Mouse (Mus musculus): ENCODE data around the gene Pip5k1c.

Pip5k1c gene

DNA sequence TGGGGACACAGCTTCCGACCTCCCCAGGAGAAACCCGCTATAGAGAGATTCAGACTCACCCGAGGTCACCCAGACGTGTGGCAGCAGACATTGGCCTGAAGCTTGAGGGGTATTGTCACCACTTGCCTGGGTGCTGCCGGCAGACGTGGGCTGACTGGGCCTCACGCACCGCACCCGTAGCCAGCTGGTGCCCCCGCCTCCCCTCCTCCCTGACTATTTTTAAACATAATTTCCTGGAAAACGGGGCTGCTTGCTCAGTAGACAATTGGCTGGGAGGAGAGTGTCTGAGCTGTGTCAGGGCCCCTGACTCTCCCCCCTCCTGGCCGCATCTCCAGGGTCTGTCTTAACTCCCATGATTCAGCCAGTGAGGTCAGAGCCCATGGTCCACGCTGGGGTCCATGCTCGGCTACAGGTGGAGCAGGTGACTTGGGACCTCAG, 10.0 kb downstream of the Pip5k1c start:
- no peak for DNase-seq (ENCODE audit: low spot score)

DNA sequence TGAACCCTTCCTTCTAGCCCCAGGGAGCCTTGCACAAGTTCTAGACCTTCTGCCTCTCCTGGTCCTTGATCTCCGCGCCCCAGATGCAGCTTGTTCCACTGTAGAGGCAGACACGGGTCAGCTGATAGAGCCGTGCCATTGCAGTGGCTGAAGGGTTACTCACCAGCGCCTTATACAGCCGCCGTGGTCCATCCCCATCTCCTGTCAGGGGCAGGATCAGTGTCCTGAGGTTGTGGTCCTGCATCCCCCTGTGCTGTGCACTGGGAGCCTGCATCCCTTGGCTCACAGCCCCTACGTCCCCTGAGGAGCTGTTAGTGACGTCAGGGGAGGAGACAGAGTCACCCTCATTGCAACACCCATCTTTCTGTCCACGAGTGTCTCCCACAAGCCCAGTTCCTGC, 10.5 kb downstream of the Pip5k1c start:
- no peak for DNase-seq (ENCODE audit: low spot score)

DNA sequence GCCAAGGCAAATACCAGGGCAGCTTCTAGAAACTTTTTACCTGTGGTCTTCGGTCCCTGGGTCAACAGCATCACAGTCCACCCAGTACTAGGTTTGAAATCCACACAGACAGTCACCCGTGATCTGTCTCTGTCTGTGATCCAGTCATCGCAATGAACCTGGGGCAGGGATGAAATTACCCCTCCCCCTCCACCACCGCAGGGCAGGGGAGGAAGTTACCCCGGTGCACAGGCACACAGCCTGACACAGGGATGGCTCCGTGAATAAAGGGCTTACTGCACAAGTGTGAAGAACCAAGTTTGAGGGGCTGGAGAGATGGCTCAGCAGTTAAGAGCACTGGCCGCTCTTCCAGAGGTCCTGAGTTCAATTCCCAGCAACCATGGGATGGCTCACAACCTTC, 11.0 kb downstream of the Pip5k1c start:
- DNase-seq (ENCODE audit: low spot score): no peak

DNA sequence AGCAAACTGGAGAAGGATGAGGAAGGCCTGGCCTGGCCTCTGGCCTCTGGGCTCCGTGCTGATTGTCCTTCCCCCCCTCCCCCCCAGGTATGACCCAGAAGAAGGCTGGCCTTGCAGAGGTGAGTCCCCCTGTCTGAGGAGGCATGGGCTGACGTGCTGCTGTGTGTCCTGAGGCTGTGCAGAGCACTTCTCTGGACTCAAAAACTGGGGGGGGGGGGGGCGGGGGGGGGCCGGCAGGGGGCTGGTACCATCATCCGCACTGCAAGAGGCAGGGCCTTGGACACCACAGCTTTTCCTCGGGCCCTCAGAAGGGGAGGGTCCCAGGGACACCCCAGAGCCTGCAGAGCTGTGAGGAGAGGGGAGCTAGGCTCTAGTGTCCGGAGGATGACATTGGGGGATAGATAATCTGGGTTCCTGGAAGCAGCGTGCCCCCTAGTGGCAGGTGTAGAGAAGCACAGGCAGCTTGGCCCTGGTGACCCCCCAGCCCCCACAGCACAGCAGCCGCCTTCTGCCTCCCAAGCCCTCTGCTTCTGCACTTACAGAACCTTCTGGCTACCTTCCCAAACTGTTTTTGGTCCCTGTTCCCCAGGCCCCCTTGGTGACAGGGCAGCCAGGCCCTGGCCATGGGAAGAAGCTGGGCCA, 12.0 kb downstream of the Pip5k1c start:
- no peak for DNase-seq (ENCODE audit: low spot score)

DNA sequence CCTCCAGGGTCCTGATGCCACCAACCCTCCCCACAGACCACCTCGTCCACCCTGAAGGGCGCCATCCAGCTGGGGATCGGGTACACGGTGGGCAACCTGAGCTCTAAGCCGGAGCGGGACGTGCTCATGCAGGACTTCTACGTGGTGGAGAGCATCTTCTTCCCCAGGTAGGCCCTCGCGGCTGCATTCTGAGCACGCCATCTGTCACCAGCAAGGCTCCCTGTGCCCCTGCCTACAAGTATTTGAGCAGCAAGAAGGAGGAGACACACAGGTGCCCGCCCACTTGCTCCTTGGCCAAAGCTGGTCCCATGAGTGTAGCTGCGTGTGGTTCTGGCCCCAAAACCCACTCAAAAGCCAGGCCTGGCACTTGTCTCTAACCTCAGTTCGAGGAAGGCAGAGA, 12.9 kb downstream of the Pip5k1c start:
- no peak for DNase-seq (ENCODE audit: low spot score)

DNA sequence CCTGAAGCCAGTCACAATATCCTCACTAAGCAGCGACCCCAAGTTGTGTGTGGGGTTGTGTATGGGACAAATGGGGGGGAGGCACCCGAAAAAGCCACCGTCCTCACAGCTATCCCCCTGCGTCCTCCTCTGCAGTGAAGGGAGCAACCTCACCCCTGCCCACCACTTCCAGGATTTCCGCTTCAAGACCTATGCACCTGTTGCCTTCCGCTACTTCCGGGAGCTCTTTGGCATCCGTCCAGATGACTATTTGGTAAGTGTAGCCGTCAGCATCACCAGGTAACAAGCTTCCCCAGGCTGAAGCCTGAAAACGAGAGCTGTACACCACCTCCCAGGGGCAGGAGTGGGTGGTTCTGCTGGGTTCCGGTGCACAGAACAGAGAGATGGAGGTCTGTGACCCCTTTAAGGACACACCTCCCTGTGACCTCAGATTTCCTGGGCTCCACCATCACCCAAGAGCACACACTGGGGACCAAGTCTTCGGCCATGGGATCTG, 13.5 kb downstream of the Pip5k1c start:
- DNase-seq (ENCODE audit: low spot score): no peak

DNA sequence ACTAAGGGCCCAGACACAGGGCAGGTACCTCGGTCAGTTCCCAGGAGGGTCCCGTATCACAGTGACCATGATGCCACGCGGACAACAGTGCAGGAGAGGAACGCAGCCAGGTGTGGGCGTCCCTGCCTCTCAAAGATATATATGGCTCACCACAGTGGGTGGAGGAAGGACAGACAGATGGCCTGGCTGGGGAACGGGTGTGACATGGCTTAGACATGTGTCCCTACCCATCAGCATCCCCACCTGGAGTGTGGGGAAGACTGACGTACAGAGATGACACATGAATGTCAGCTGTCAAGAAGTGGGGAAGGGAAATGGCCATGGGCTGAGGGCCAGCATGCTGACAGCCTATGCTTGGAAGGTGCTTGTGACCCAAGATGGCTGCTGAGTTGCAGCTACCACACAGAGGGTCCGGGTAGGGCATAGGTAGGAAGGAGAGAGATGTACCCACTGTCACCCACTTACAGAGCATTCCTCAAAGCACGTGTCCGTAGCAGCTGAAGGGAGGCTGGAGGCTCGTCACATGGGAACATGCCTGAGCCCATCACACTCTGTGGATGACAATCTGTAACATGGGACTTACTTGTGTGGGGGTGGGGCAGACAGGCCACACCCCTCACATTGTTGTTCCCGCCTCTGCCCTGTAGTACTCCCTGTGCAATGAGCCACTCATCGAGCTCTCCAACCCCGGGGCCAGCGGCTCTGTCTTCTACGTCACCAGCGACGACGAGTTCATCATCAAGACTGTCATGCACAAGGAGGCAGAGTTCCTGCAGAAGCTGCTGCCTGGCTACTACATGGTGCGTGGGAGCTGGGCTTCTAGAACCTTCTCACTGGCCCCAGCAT, 14.3 kb downstream of the Pip5k1c start:
- DNase-seq (ENCODE audit: low spot score): no peak

DNA sequence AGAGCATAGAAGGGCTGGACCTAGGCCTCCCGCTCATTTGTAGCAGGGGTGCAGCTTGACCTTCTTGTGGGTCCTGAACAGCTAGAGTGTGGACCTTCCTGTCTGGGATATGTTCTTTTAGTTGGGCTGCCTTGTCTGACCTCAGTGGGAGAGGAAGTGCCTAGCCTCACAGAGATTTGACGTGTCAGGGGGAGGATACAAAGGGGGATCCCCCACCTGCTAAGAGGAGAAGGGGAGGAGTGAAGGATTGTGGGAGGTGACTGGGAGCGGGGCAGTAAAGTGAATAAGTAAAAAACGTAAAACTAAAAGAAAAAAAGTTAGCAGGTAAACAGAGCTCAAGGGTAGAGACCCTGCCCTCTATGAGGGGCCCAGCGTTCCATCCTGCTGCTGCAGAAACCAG, 16.8 kb downstream of the Pip5k1c start:
- DNase-seq (ENCODE audit: low spot score): no peak

DNA sequence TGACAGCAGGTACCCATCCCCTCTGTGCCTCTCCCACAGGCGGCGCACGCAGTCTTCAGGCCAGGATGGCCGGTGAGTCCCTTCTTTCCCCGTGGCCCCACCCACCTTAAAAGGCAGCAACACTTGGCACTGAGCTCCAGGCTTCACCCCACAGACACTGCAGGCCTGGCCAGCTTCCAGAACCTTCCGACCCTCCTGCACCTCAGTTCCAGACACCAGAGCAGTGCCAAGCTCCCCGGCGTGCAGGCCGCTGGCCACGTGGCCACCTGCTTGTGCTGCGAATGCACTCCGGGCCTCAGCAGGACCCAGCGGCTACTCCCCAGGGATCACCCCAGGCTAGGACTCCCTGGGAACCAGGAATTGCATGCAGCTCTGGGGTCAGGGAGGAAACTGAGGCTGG, 20.8 kb downstream of the Pip5k1c start:
- no peak for DNase-seq (ENCODE audit: low spot score)

DNA sequence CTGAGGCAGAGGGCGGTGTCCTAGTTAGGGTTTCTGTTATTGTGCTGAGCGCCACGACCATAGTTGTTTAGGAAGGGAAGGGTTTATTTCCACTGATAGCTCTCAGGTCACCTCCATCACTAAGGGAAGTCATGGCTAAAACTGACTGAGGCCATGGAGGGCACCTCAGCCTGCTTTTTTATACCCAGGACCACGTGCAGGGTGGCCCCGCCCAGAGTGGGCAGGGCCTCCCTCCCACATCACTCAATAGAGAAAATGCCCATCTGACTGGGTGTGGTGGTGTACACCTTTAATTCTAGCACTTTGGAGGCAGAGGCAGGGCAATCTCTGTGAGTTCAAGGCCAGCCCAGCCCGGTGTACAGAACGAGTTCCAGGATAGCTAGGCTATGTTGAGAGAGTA, 21.4 kb downstream of the Pip5k1c start:
- DNase-seq (ENCODE audit: low spot score): no peak

DNA sequence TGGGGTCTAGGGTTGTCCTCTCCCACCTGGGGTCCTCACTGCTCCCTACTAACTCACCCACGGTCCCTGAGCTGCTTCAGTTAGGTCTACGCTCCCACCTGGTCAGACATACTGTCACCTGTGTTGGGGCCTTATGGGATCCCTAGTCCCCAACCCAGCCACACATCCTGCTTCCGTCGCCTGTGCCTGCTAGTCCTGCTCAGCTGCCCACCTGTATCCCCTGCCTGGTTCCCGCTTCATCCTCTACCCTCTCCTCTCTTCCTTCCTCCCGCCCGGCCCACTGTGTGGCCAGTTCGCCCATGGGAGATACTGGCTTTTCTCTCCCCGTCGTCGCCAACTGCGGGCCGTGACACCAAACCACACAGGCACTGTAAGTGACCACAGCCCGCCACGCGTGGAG, 22.8 kb downstream of the Pip5k1c start:
- no peak for DNase-seq (ENCODE audit: low spot score)

DNA sequence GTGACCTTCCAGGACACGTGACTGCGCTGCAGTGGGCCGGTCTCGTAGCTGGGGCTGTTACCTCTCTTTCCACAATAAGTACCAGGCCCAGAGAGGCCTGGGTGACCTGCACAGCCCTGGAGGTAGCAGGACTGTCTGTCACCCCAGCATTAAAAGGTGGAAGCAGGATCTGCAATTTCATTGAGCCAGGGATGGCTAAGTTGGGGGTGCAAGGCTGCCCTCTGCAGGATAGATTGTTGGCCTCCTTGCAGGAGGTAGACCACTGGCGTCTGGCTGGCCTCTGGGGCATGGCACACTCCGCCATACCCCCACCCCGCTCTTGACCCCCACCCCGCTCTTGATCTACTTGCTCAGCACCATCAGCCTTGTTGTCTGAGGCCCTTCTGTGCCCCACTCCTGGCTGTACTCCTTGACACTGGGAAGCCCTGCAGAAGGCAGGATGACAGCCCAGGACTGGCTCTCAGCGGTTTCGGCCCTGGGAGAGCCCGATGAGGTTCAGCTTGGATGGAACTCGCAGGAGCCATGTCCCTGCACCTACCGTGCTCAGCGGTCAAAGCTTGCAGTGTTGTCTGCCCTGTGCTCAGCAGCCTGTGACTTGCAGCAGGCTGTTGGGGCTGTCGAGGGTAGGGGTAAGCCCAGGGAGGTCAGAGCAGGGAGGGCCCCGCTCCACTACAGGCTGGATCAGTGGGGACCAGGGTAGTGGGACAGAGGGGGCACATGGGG, 23.7 kb downstream of the Pip5k1c start:
- DNase-seq (ENCODE audit: low spot score): no peak

DNA sequence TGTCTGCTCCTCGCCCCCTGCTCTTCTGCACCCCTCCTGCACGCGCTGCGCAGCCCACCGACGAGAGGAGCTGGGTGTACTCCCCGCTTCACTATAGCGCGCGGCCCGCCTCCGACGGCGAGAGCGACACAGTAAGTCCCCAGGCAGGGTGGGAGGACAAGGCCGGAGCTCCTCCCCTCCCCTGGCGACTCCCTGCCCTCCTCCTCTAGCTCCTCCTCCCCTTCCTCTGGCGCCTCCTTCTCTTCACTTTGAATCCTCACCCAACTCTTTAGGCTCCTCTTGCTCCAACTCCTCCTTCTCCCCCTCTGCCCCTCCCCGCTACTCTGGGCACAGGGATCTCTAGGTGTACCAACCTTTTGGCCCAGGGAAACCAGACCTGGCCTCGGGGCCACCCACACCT, 24.5 kb downstream of the Pip5k1c start:
- no peak for DNase-seq (ENCODE audit: low spot score)

DNA sequence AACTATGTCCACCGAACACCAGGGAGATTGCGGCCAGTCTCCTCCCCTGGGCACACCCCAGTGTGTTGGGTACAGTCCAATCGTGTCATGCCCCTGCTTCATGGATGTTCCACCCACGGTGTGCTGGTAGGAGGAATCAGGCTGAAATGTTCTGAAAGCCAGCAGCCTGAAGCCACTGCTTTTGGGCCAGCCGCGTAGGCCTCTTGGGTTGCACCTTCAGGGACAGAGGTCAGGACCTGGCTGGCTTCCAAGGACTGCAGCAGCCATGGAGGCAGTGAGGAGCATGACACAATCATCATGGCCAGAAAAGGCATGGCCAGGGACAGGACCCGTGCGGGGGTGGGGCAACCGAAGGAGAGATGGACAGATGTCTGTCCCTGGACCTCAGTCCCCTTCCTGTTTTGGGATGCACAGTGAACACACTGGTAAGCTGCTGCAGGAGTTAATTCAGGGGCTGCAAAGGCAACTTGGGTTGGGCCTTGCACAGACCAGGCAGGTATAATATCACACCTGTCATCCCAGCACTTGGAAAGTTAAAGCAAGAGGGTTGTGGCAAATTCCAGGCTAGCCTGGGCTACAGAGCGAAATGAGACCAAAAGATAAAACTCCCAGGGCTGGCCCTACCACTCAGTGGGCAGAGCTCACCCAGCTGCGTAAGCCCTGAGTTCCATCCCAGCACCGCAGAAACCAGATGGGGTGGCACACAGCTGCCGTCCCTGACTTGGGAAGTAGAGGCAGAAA, 26.0 kb downstream of the Pip5k1c start:
- DNase-seq (ENCODE audit: low spot score): no peak

DNA sequence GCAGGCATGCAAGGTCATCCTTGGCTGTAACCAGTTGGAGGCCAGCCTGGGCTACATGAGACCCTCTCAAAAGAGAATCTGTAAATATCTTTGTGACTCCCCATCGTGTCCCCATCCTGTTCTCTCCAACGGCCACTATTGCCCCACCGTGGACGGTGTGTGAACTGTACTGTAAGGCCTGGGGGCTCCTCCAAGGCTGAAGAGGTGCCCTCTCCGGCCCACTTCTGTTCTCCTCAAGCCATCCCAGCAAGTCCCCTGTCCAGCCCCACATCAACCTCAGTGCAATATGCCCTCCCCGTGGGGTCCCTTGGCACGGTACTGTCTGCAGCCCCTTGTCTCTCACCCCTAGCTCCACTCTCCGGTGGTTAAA, 26.6 kb downstream of the Pip5k1c start:
- no peak for DNase-seq (ENCODE audit: low spot score)

DNA sequence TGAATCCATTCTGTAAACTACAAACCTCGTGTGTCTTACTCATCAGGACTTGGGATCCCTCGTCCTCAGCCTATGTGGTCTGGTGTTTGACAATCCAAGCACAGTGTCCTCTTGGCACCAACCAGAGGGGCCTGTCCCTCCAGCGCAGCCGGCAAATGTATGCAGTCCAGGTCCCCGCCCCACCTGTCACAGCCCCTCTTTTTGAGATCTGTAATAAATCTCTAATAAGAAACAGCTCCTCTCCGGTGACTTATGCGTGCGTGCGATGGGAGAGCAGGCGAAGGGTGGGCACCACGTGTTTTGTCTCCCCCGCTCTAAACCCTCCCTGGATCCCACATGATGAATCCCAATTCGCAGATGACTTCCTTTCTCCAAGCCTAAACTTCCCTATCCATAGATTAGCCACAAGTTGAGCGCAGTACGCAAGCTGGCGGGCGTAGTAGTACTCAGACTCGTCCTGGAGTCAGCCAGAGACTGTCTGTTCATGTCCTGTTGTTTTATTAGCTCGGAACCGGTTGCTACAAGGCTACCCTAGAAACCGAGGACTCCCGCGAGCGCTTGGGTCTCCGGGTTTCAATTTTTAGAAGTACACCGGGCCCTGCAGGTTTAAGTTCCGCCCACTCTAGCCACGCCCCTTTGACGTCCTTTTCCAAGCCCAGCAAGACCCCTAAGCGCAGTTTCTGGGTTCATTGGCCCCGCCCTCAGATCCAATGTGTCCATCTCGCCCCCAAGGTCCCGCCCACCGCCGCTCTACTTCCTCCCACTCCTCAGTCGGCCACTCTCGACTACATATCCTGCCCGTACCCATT, 27.2 kb downstream of the Pip5k1c start:
- no peak for DNase-seq (ENCODE audit: low spot score)

DNA sequence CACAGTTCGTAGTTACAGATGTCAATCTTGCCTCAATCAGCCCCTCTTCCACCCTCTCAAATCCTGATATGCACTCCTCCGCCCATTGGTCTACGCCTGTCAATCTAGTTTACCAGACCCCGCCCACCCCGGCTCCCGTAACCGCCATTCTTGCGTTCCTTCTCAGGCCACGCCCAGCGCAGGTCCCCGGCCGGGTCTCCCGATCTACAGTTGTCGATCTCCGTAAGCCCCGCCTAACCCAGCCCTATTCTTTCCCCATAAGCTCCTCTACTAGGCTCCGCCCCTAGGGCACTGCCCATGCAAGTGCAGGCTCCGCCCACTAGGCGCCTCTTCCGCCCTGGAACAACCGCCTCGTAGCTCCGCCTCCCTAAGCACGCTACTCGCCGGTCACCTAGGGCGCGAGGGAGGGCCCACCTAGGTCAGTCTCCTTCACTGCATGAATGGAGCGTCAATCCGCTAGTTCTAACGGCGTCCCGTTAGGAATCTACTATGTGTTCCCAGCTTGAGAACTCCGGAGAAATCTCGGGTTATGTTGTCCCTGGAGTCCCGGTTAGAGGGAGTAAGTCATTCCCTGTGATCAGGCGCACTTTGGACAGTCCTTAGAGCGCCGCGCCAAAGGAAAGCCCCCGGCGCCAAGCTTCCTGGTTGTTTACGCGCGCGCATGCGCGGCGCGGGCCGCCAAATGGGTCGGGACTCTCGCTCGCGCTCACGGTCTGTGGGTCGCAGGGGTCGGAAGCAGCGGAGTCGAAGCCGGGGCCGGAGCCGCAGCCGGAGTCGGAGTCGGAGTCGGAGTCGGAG, 28.0 kb downstream of the Pip5k1c start, which contains the start of gene Cactin:
Cactin (plus strand) TSS at position 554 of the 798 bp plus-strand sequence.
- peak; percentile 96 for DNase-seq (ENCODE audit: low spot score)

DNA sequence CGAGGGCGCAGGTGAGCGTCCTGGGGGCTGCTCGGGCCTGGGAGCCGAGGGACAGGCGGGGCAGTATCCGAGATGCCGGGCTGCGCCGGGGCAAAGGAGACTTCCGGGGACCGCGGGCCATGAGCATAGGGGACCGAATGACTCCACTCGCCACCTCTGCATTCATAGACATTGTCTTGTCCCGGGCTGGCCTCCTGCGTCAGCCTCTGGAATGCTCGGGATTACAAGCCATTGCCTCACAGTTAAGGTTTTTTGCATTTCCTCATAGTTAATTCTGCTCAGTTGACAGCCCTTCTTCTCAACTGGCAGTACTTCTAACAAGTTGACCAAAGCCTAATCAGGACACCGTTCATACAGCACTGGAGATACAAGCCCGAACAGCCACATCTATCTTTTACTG, 28.7 kb downstream of the Pip5k1c start:
- no peak for DNase-seq (ENCODE audit: low spot score)

DNA sequence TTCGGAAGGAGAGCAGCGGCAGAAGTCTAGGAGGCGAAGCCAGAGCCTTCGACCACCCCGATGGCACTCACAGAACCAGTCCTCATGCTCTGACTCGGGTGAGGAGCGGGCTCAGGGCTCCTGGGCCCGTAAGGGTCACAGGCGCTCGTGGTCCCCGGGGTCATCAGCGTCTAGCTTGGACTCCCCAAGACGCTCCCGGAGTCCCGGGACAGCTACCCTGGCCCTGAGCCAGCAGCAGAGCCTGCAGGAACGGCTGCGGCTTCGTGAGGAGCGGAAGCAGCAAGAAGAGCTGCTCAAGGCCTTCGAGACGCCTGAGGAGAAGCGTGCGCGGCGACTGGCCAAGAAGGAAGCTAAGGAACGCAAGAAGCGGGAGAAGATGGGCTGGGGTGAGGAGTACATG, 29.7 kb downstream of the Pip5k1c start:
- no peak for DNase-seq (ENCODE audit: low spot score)

DNA sequence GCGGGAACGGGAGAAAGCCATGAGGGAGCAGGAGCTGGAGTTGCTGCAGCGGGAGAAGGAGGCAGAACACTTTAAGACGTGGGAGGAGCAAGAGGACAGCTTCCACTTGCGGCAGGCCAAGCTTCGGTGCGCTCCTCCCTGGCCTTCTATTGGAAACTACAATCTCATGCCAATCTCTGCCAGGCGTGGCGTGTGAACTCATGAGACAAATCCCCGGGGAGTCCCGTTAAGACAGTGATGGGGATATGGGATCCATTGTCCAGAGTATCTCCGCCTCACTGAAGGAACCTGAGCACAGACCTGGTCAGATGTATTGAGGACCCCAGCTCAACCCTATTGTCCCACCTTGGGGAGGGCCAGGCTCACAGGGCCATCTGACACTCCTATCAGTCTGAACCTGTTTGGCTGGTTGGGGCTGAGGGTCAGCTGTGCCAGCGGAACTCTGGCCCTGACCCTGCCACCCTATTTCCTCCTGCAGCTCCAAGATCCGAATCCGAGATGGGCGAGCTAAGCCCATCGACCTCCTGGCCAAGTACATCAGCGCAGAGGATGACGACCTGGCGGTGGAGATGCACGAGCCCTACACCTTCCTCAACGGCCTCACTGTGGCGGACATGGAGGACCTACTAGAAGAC, 30.5 kb downstream of the Pip5k1c start:
- no peak for DNase-seq (ENCODE audit: low spot score)

Data from ovary, postnatal 14 days (tissue).